Mouse (Mus musculus): ENCODE results near the gene Prkca. TPM values are rescaled to one million over a fixed set of nuclear protein-coding genes. Genes with fewer than 3 reads are reported as not detected.

Prkca gene
- total and polyA plus RNA-seq, 3 experiments = 15.3 to 30.9 (median 19.9) TPM

DNA sequence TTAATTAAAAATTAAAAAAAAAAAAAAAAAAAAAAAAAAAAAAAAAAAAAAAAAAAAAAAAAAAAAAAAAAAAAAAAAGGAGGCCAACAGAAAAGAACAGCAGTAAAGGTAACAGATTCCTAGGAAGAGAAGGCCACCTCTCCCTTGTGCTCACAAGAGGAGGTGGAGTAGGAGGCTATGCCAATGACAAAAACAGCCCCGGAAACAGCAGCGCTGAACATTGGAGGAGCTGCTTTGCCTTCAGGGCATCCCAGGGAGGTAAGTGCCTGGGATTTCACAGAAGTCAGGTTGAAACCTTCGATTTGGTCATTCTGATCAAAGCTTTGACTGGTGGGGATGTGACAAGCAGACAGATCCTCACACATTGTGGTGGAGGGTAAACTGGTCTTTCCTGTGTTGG lies 231.3 kb downstream of the Prkca start:
- H3K79me2 ChIP-seq (ENCODE audit: control insufficient read depth, insufficient read depth, low read length, poor library complexity) = no peaks in the 10 kb centered on the region
- DNase-seq (ENCODE audit: low read depth, low spot score) = no peak
- no peaks in the 10 kb centered on the region for H3K9me3 ChIP-seq (replicated peaks; ENCODE audit: insufficient read depth, low read length)
- H3K36me3 ChIP-seq (ENCODE audit: control insufficient read depth in 1 of 2, insufficient read depth in 2 of 2, low read length in 2 of 2) = peaks cover 0 to 3% of the 10 kb centered on the region in 2 experiments; a peak in 1 of 4 replicates
- no peak overlapping the region for H3K4me3 ChIP-seq (ENCODE audit: control insufficient read depth in 1 of 2, insufficient read depth in 1 of 2, low read depth in 2 of 2, low read length in 2 of 2)
- peaks cover 0 to 4% of the 10 kb centered on the region in 2 experiments; a peak in 1 of 4 replicates for H3K4me1 ChIP-seq (ENCODE audit: control insufficient read depth in 1 of 2, insufficient read depth in 2 of 2, low read length in 2 of 2)
- H3K27ac ChIP-seq (ENCODE audit: control insufficient read depth, low read depth, low read length) = no peak overlapping the region
- no peaks in the 10 kb centered on the region for H3K27me3 ChIP-seq (ENCODE audit: control insufficient read depth in 1 of 2, insufficient read depth in 2 of 2, low read length in 2 of 2)
- H3K9ac ChIP-seq (ENCODE audit: control insufficient read depth, low read depth, low read length, poor library complexity, severe bottlenecking) = no peak overlapping the region
- no peak for TF ChIP-seq ETS1 (IDR thresholded peaks at IDR 0.05; ENCODE audit: low read depth, low read length)
- TF ChIP-seq UBTF (IDR thresholded peaks at IDR 0.05; ENCODE audit: borderline replicate concordance, insufficient read depth, low read depth, low read length) = no peak
- TF ChIP-seq RAD21 (IDR thresholded peaks at IDR 0.05; ENCODE audit: low read depth, low read length) = no peak
- no peak for TF ChIP-seq POLR2A (IDR thresholded peaks at IDR 0.05; ENCODE audit: control insufficient read depth in 1 of 2, insufficient read depth in 1 of 2, low read depth in 1 of 2, low read length in 2 of 2, poor library complexity in 1 of 2)
- no peak for TF ChIP-seq ELF1 (IDR thresholded peaks at IDR 0.05; ENCODE audit: low read depth, low read length)
- no peak for TF ChIP-seq TCF12 (IDR thresholded peaks at IDR 0.05; ENCODE audit: low read depth, low read length)
- TF ChIP-seq SIN3A (IDR thresholded peaks at IDR 0.05; ENCODE audit: low read length) = no peak
- TF ChIP-seq BHLHE40 (IDR thresholded peaks at IDR 0.05; ENCODE audit: borderline replicate concordance, low read depth, low read length) = no peak
- TF ChIP-seq MYB (IDR thresholded peaks at IDR 0.05; ENCODE audit: low read depth, low read length) = no peak
- TF ChIP-seq KAT2A (conservative IDR thresholded peaks at IDR 0.05; ENCODE audit: low read depth, low read length) = no peak
- no peak for TF ChIP-seq CHD2 (IDR thresholded peaks at IDR 0.05; ENCODE audit: low read length)
- no peak for TF ChIP-seq SMC3 (IDR thresholded peaks at IDR 0.05; ENCODE audit: low read depth, low read length)
- TF ChIP-seq JUND (IDR thresholded peaks at IDR 0.05; ENCODE audit: low read depth, low read length) = no peak
- no peak for TF ChIP-seq MXI1 (IDR thresholded peaks at IDR 0.05; ENCODE audit: low read depth, low read length)
- no peak for TF ChIP-seq MAX (IDR thresholded peaks at IDR 0.05; ENCODE audit: low read length)
- no peak for TF ChIP-seq ZNF384 (IDR thresholded peaks at IDR 0.05; ENCODE audit: low read depth, low read length)
- TF ChIP-seq GABPA (IDR thresholded peaks at IDR 0.05; ENCODE audit: low read depth, low read length) = no peak
- TF ChIP-seq CTCF (IDR thresholded peaks at IDR 0.05 in 2 of 3, conservative IDR thresholded peaks at IDR 0.05 in 1 of 3; ENCODE audit: control insufficient read depth in 1 of 3, insufficient read depth in 1 of 3, low read depth in 2 of 3, low read length in 3 of 3, poor library complexity in 1 of 3, severe bottlenecking in 1 of 3) = no peak

DNA sequence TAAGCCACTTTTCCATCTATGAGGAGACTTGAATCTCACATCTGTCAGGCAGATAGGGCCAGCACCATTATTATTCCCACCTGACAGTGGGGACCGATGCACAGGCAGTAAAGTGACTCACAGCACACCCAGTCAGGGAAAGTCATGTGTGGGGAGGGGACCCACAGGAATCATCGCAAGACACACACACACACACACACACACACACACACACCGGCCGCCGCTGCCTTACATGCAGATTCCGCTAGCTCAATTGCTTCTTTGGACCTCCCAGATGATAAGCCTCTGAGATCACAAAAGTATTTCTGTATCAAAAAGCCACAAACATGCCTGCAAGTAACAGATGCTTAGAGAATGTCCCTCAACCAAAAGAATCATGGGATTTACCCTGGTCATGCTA lies 239.6 kb downstream of the Prkca start:
- no peak overlapping the region for H3K9ac ChIP-seq (ENCODE audit: control insufficient read depth, low read depth, low read length, poor library complexity, severe bottlenecking)
- H3K79me2 ChIP-seq (ENCODE audit: control insufficient read depth, insufficient read depth, low read length, poor library complexity) = no peaks in the 10 kb centered on the region
- no peaks in the 10 kb centered on the region for H3K27me3 ChIP-seq (ENCODE audit: control insufficient read depth in 1 of 2, insufficient read depth in 2 of 2, low read length in 2 of 2)
- H3K4me3 ChIP-seq (ENCODE audit: control insufficient read depth in 1 of 2, insufficient read depth in 1 of 2, low read depth in 2 of 2, low read length in 2 of 2) = no peak overlapping the region
- no peaks in the 10 kb centered on the region; a peak in 2 of 4 replicates for H3K4me1 ChIP-seq (ENCODE audit: control insufficient read depth in 1 of 2, insufficient read depth in 2 of 2, low read length in 2 of 2)
- H3K27ac ChIP-seq (ENCODE audit: control insufficient read depth, low read depth, low read length) = no peak overlapping the region
- no peaks in the 10 kb centered on the region for H3K9me3 ChIP-seq (replicated peaks; ENCODE audit: insufficient read depth, low read length)
- TF ChIP-seq USF2 (IDR thresholded peaks at IDR 0.05; ENCODE audit: borderline replicate concordance in 1 of 2, insufficient read depth in 1 of 2, low read depth in 1 of 2, low read length in 2 of 2) (no peak), KAT2A (conservative IDR thresholded peaks at IDR 0.05; ENCODE audit: low read depth, low read length) (no peak), POLR2AphosphoS5 (IDR thresholded peaks at IDR 0.05; ENCODE audit: borderline replicate concordance, low read depth, low read length) (no peak), MAX (IDR thresholded peaks at IDR 0.05; ENCODE audit: low read length) (no peak), JUND (IDR thresholded peaks at IDR 0.05; ENCODE audit: low read depth, low read length) (no peak), ZNF384 (IDR thresholded peaks at IDR 0.05; ENCODE audit: low read depth, low read length) (no peak), TBP (IDR thresholded peaks at IDR 0.05; ENCODE audit: low read depth, low read length) (no peak), ZKSCAN1 (IDR thresholded peaks at IDR 0.05; ENCODE audit: low read depth, low read length) (no peak), CTCF (IDR thresholded peaks at IDR 0.05 in 2 of 3, conservative IDR thresholded peaks at IDR 0.05 in 1 of 3; ENCODE audit: control insufficient read depth in 1 of 3, insufficient read depth in 1 of 3, low read depth in 2 of 3, low read length in 3 of 3, poor library complexity in 1 of 3, severe bottlenecking in 1 of 3) (no peak), MXI1 (IDR thresholded peaks at IDR 0.05; ENCODE audit: low read depth, low read length) (no peak), BHLHE40 (IDR thresholded peaks at IDR 0.05; ENCODE audit: borderline replicate concordance, low read depth, low read length) (no peak)
- peaks cover 0 to under 1% of the 10 kb centered on the region in 2 experiments; a peak in 2 of 4 replicates for H3K36me3 ChIP-seq (ENCODE audit: control insufficient read depth in 1 of 2, insufficient read depth in 2 of 2, low read length in 2 of 2)
- no peak for DNase-seq (ENCODE audit: low read depth, low spot score)

Data from MEL (cell line).